Mouse (Mus musculus): ENCODE measurements around the gene Kcnip1. TPM values are rescaled to one million over a fixed set of nuclear protein-coding genes. Genes with fewer than 3 reads are reported as not detected.
A peak's percentile ranks its signal among the peaks of the same experiment; 100 is the strongest.

Kcnip1 gene
- polyA plus RNA-seq (2015; fragmentation: Nextera tagmentation; extraction: Ambion mirVana), result 2.0 and 2.7 TPM in 2 replicates

- no peak for TF ChIP-seq CTCF (IDR thresholded peaks at IDR 0.05; ENCODE audit: low read depth)
- WGBS, result 14% methylated on average over 12 of the region's 12 CpGs
- peaks cover 6% of the 10 kb centered on the region; the same call in 1 of the 2 replicates for H3K27me3 ChIP-seq (ENCODE audit: insufficient read depth, low read length)
- no peak for ATAC-seq (replicated peaks; ENCODE audit: low FRiP score, low read depth)
- H3K4me2 ChIP-seq (ENCODE audit: low read length), result peak within 1 kb of the TSS; percentile 43
- H3K36me3 ChIP-seq (ENCODE audit: insufficient read depth, low read length), result no peaks in the 10 kb centered on the region
- H3K27ac ChIP-seq, result no peak within 1 kb of the TSS
- H3K9ac ChIP-seq (ENCODE audit: low read depth, low read length), result no peak within 1 kb of the TSS
- H3K9me3 ChIP-seq (replicated peaks; ENCODE audit: low read length), result no peaks in the 10 kb centered on the region
- DNase-seq (ENCODE audit: low spot score), result peak; percentile 38
- H3K4me3 ChIP-seq (replicated peaks; ENCODE audit: low read depth, low read length), result no peak within 1 kb of the TSS
- 0 out of 2 replicates have a peak, but pooled peaks cover 6% of the 10 kb centered on the region for H3K4me1 ChIP-seq (replicated peaks; ENCODE audit: insufficient read depth, low read length)
Observed at GRCm38 (mm10) chr11:33992938-33993337, at the start of gene Kcnip1. Gene Kcnip1, minus strand, starts transcription at chr11:33993152.

- H3K27me3 ChIP-seq (ENCODE audit: insufficient read depth, low read length), result no peaks in the 10 kb centered on the region
- TF ChIP-seq CTCF (IDR thresholded peaks at IDR 0.05; ENCODE audit: low read depth), result no peak
- 81% methylated on average over 5 of the region's 5 CpGs for WGBS
Observed at GRCm38 (mm10) chr11:34040061-34040460, 47.1 kb upstream of the Kcnip1 start.

GRCm38 (mm10) chr11:34035909-34036658, 43.1 kb upstream of the Kcnip1 start:
- Histone ChIP-seq H3K4me2 (ENCODE audit: low read length) (no peak overlapping the region), H3K9me3 (replicated peaks; ENCODE audit: low read length) (no peaks in the 10 kb centered on the region), H3K27me3 (ENCODE audit: insufficient read depth, low read length) (no peaks in the 10 kb centered on the region), H3K4me1 (replicated peaks; ENCODE audit: insufficient read depth, low read length) (no peaks in the 10 kb centered on the region), H3K36me3 (ENCODE audit: insufficient read depth, low read length) (no peaks in the 10 kb centered on the region), H3K4me3 (replicated peaks; ENCODE audit: low read depth, low read length) (no peak overlapping the region), H3K9ac (ENCODE audit: low read depth, low read length) (no peak overlapping the region), H3K27ac (no peak overlapping the region)
- 84% methylated on average over 5 of the region's 5 CpGs for WGBS
- ATAC-seq (replicated peaks; ENCODE audit: low FRiP score, low read depth) (no peak), DNase-seq (ENCODE audit: low spot score) (no peak)
- TF ChIP-seq CTCF (IDR thresholded peaks at IDR 0.05; ENCODE audit: low read depth), result no peak

More at GRCm38 (mm10) chr11:34040061-34040460, 47.1 kb upstream of the Kcnip1 start:
- Histone ChIP-seq H3K4me3 (replicated peaks; ENCODE audit: low read depth, low read length) (no peak overlapping the region), H3K9ac (ENCODE audit: low read depth, low read length) (no peak overlapping the region), H3K9me3 (replicated peaks; ENCODE audit: low read length) (no peaks in the 10 kb centered on the region), H3K4me1 (replicated peaks; ENCODE audit: insufficient read depth, low read length) (no peaks in the 10 kb centered on the region), H3K27ac (no peak overlapping the region), H3K36me3 (ENCODE audit: insufficient read depth, low read length) (no peaks in the 10 kb centered on the region), H3K4me2 (ENCODE audit: low read length) (no peak overlapping the region)
- DNase-seq (ENCODE audit: low spot score) (no peak), ATAC-seq (replicated peaks; ENCODE audit: low FRiP score, low read depth) (no peak)

GRCm38 (mm10) chr11:34034794-34035193, 41.8 kb upstream of the Kcnip1 start:
- H3K9me3 ChIP-seq (replicated peaks; ENCODE audit: low read length), result no peaks in the 10 kb centered on the region
- no peaks in the 10 kb centered on the region for H3K36me3 ChIP-seq (ENCODE audit: insufficient read depth, low read length)
- ATAC-seq (replicated peaks; ENCODE audit: low FRiP score, low read depth) (no peak), DNase-seq (ENCODE audit: low spot score) (no peak)
- no peak overlapping the region for H3K4me3 ChIP-seq (replicated peaks; ENCODE audit: low read depth, low read length)
- no peak overlapping the region for H3K27ac ChIP-seq
- H3K4me1 ChIP-seq (replicated peaks; ENCODE audit: insufficient read depth, low read length), result no peaks in the 10 kb centered on the region
- WGBS, result 81% methylated on average over 2 of the region's 2 CpGs
- no peaks in the 10 kb centered on the region for H3K27me3 ChIP-seq (ENCODE audit: insufficient read depth, low read length)
- TF ChIP-seq CTCF (IDR thresholded peaks at IDR 0.05; ENCODE audit: low read depth), result no peak
- no peak overlapping the region for H3K9ac ChIP-seq (ENCODE audit: low read depth, low read length)
- H3K4me2 ChIP-seq (ENCODE audit: low read length), result no peak overlapping the region

- DNase-seq (ENCODE audit: low spot score), result peak; percentile 1
- 87% methylated on average over 5 of the region's 5 CpGs for WGBS
- TF ChIP-seq CTCF (IDR thresholded peaks at IDR 0.05; ENCODE audit: low read depth), result no peak
Observed at GRCm38 (mm10) chr11:34034008-34034505, 41.1 kb upstream of the Kcnip1 start.

DNA sequence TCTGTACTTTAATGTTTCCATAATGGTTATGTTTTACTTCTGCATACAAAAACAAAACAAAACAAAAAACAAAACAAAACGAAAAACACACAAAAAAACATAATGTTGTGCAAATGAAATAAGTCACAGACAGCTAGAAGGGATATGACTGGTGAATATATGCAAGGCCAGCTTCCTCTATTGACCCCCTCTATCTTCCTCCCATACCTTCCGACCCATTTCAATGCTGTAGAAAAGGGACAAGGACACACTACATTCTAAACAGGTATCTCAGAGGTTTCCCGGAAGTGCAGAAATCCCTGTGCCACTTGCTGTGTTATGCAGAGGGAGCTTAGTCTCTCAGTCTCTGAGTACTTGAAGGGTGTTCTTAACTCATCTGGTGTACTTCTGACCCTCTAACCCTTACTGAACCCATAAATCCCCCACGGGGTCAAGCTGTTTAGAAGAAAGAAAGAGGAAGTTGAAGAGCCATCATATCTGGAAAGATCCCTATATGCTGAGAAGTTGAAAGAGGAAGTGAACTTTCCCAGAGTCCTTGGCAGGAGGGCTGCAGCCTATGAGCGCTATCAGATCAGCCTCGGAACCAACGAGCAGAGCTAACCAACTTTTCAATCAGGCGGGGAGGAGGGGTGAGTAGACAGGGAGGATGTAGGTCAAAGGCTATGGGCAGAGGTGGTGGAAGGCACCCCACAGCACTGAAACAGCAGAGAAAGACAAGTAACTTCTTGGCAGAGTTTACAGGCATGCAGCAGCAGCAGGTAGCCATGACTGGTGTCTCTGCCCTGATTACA, 38.3 kb upstream of the Kcnip1 start:
- WGBS, result 55% methylated on average over 8 of the region's 8 CpGs
- DNase-seq (ENCODE audit: low spot score), result peak; percentile 14
- Histone ChIP-seq H3K4me1 (replicated peaks; ENCODE audit: insufficient read depth, low read length) (no peaks in the 10 kb centered on the region), H3K4me3 (replicated peaks; ENCODE audit: low read depth, low read length) (no peak overlapping the region), H3K4me2 (ENCODE audit: low read length) (no peak overlapping the region), H3K27ac (no peak overlapping the region), H3K9ac (ENCODE audit: low read depth, low read length) (no peak overlapping the region), H3K27me3 (ENCODE audit: insufficient read depth, low read length) (no peaks in the 10 kb centered on the region), H3K9me3 (replicated peaks; ENCODE audit: low read length) (no peaks in the 10 kb centered on the region), H3K36me3 (ENCODE audit: insufficient read depth, low read length) (no peaks in the 10 kb centered on the region)
- TF ChIP-seq CTCF (IDR thresholded peaks at IDR 0.05; ENCODE audit: low read depth), result no peak
- ATAC-seq (replicated peaks; ENCODE audit: low FRiP score, low read depth), result no peak

More at GRCm38 (mm10) chr11:34034008-34034505, 41.1 kb upstream of the Kcnip1 start:
- no peak overlapping the region for H3K27ac ChIP-seq
- no peak for ATAC-seq (replicated peaks; ENCODE audit: low FRiP score, low read depth)
- H3K27me3 ChIP-seq (ENCODE audit: insufficient read depth, low read length), result no peaks in the 10 kb centered on the region
- H3K9me3 ChIP-seq (replicated peaks; ENCODE audit: low read length), result no peaks in the 10 kb centered on the region
- H3K4me3 ChIP-seq (replicated peaks; ENCODE audit: low read depth, low read length), result no peak overlapping the region
- no peaks in the 10 kb centered on the region for H3K4me1 ChIP-seq (replicated peaks; ENCODE audit: insufficient read depth, low read length)
- no peak overlapping the region for H3K4me2 ChIP-seq (ENCODE audit: low read length)
- no peak overlapping the region for H3K9ac ChIP-seq (ENCODE audit: low read depth, low read length)
- H3K36me3 ChIP-seq (ENCODE audit: insufficient read depth, low read length), result no peaks in the 10 kb centered on the region
